In genomic region chr6:97528961-97529680, GRCm38 (mm10) we compare ENCODE assay signal across 12 mouse cellular contexts.
DNase-seq lines count a peak whose midpoint lies in the region; ATAC-seq and TF ChIP-seq lines count a peak whose summit lies in the region.
"Had no signal": no experiment of that assay in that cellular context is flagged by ENCODE, and none has a peak within 500 bp of the region (broad histone marks: within the 10 kb centered on the region; RNA-seq: fewer than 3 reads in every experiment).

No protein-coding gene starts in this region.

- H3K4me2 ChIP-seq in forebrain, embryonic 15.5 days (replicated peaks) = no peak overlapping the region
- H3K4me2 ChIP-seq in midbrain, embryonic 12.5 days (replicated peaks) = peak overlapping the region; percentile 13; the same call in 1 of the 2 replicates

- H3K4me1 ChIP-seq in E14TG2a.4 (replicated peaks; ENCODE audit: low read depth, low read length) = peaks cover 37% of the 10 kb centered on the region
- H3K4me1 ChIP-seq in forebrain, embryonic 15.5 days = peaks cover 23% of the 10 kb centered on the region
- H3K4me1 ChIP-seq in midbrain, embryonic 12.5 days = peaks cover 16% of the 10 kb centered on the region

- no peaks in the 10 kb centered on the region for H3K36me3 ChIP-seq in E14TG2a.4 (ENCODE audit: insufficient read depth, low read length)
- no peaks in the 10 kb centered on the region for H3K36me3 ChIP-seq in forebrain, embryonic 15.5 days
- no peaks in the 10 kb centered on the region for H3K36me3 ChIP-seq in midbrain, embryonic 12.5 days

- H3K4me3 ChIP-seq in E14TG2a.4 (replicated peaks; ENCODE audit: low read length) = peak overlapping the region; percentile 1; the same call in 1 of the 2 replicates
- no peak overlapping the region for H3K4me3 ChIP-seq in forebrain, embryonic 15.5 days
- H3K4me3 ChIP-seq in midbrain, embryonic 12.5 days = no peak overlapping the region
- H3K4me3 ChIP-seq: erythroblast, embryonic 14.5 days had no signal

- TF ChIP-seq CTCF in E14TG2a.4 (conservative IDR thresholded peaks at IDR 0.05; ENCODE audit: low read length) = no peak
- no peak for TF ChIP-seq CTCF in brain, embryonic 14.5 days (IDR thresholded peaks at IDR 0.05; ENCODE audit: borderline replicate concordance, extremely low read depth, insufficient read depth, insufficient read length)

- TF ChIP-seq POLR2A in brain, embryonic 14.5 days (IDR thresholded peaks at IDR 0.05; ENCODE audit: borderline replicate concordance, extremely low read depth, insufficient read depth, insufficient read length, poor library complexity, severe bottlenecking) = no peak

- H3K9me3 ChIP-seq in E14TG2a.4 (ENCODE audit: low read length) = no peaks in the 10 kb centered on the region
- H3K9me3 ChIP-seq in forebrain, embryonic 15.5 days = no peaks in the 10 kb centered on the region
- no peaks in the 10 kb centered on the region for H3K9me3 ChIP-seq in midbrain, embryonic 12.5 days

- H3K9ac ChIP-seq in forebrain, embryonic 15.5 days (replicated peaks) = no peak overlapping the region
- no peak overlapping the region for H3K9ac ChIP-seq in midbrain, embryonic 12.5 days (replicated peaks)

- H3K27me3 ChIP-seq in E14TG2a.4 (ENCODE audit: insufficient read depth, low read length) = no peaks in the 10 kb centered on the region
- H3K27me3 ChIP-seq in forebrain, embryonic 15.5 days = no peaks in the 10 kb centered on the region
- 0 out of 2 replicates have a peak, but pooled peaks cover 8% of the 10 kb centered on the region for H3K27me3 ChIP-seq in midbrain, embryonic 12.5 days

- peak; percentile 90 for DNase-seq in brain, embryonic 14.5 days (ENCODE audit: low read depth)
- DNase-seq in c-Kit-positive CD71-positive TER-119-positive erythroid progenitor cells, embryonic 14.5 days (ENCODE audit: low spot score) = no peak
- DNase-seq in adrenal gland, adult 8-10 months = no peak
- no peak for DNase-seq in adipocyte (ENCODE audit: low spot score)
- no peak for DNase-seq in heart, adult 18-20 months
- DNase-seq: gastrocnemius, postnatal 25 days; heart, postnatal 10 days; lung, postnatal 36 days had no signal

- peak overlapping the region; percentile 63 for H3K27ac ChIP-seq in forebrain, embryonic 15.5 days (replicated peaks)
- peak overlapping the region; percentile 63 for H3K27ac ChIP-seq in midbrain, embryonic 12.5 days (replicated peaks)

- ATAC-seq in forebrain, embryonic 15.5 days (replicated peaks) = peak; percentile 79
- ATAC-seq in midbrain, embryonic 12.5 days (ENCODE audit: low FRiP score, low read depth) = peak; percentile 86

- WGBS in forebrain, embryonic 15.5 days = 18% methylated on average over 15 of the region's 15 CpGs
- 23% methylated on average over 14 of the region's 15 CpGs for WGBS in midbrain, embryonic 12.5 days
